ENCODE assay signal across 14 mouse cellular contexts in genomic region chr4:95093615-95094014, GRCm38 (mm10). TPM values are rescaled to one million over a fixed set of nuclear protein-coding genes. Genes with fewer than 3 reads are reported as not detected.
DNase-seq lines count a peak whose midpoint lies in the region; ATAC-seq and TF ChIP-seq lines count a peak whose summit lies in the region.
"Had no signal": no experiment of that assay in that cellular context is flagged by ENCODE, and none has a peak within 500 bp of the region (broad histone marks: within the 10 kb centered on the region; RNA-seq: fewer than 3 reads in every experiment).

No protein-coding gene starts in this region.

- H3K4me3 ChIP-seq in kidney, postnatal 0 days (replicated peaks; ENCODE audit: low read depth, low read length), result no peak overlapping the region
- H3K4me3 ChIP-seq in brown adipose tissue, adult 24 weeks (ENCODE audit: insufficient read depth, low read depth, low read length), result no peak overlapping the region
- no peak overlapping the region for H3K4me3 ChIP-seq in limb, embryonic 12.5 days (replicated peaks)
- H3K4me3 ChIP-seq: neural tube, embryonic 13.5 days had no signal

- H3K4me1 ChIP-seq in kidney, postnatal 0 days (replicated peaks; ENCODE audit: insufficient read depth, low read length), result peaks cover 7% of the 10 kb centered on the region; the same call in 1 of the 2 replicates
- peaks cover 20% of the 10 kb centered on the region for H3K4me1 ChIP-seq in brown adipose tissue, adult 24 weeks (ENCODE audit: control insufficient read depth, insufficient read depth, insufficient read length, low read length)
- peaks cover 46% of the 10 kb centered on the region for H3K4me1 ChIP-seq in limb, embryonic 12.5 days (replicated peaks)

- no peaks in the 10 kb centered on the region for H3K27me3 ChIP-seq in kidney, postnatal 0 days (ENCODE audit: insufficient read depth, low read length)
- H3K27me3 ChIP-seq in limb, embryonic 12.5 days, result no peaks in the 10 kb centered on the region
- H3K27me3 ChIP-seq: neural tube, embryonic 13.5 days had no signal

- no peak for TF ChIP-seq CTCF in kidney, postnatal 0 days (IDR thresholded peaks at IDR 0.05; ENCODE audit: low read depth)

- ATAC-seq in kidney, postnatal 0 days (replicated peaks; ENCODE audit: low FRiP score, low read depth), result no peak; the same call in 1 of the 2 replicates
- no peak for ATAC-seq in limb, embryonic 12.5 days (ENCODE audit: insufficient number of reproducible peaks, insufficient read depth, low FRiP score, low TSS enrichment, low read depth)
- ATAC-seq: forebrain, embryonic 16.5 days had no signal

- DNase-seq in heart, adult 18-20 months, result peak; percentile 33 to 58
- no peak for DNase-seq in heart, adult 8-10 months (ENCODE audit: low spot score)
- DNase-seq in kidney, postnatal 0 days (ENCODE audit: low spot score), result peak; percentile 72
- DNase-seq in kidney, adult 8-10 months, result no peak
- DNase-seq in left cerebral cortex, postnatal 14 days (ENCODE audit: low spot score in 2 of 2), result no peak
- DNase-seq: adrenal gland, postnatal 10 days; cerebellum, postnatal 14 days; gastrocnemius, postnatal 25 days; lung, embryonic 14.5 days had no signal

- peak overlapping the region; percentile 57; the same call in 1 of the 2 replicates for H3K27ac ChIP-seq in kidney, postnatal 0 days
- peak overlapping the region; percentile 83; the same call in 1 of the 2 replicates for H3K27ac ChIP-seq in brown adipose tissue, adult 24 weeks (replicated peaks; ENCODE audit: low read depth, low read length)
- peak overlapping the region; percentile 74 for H3K27ac ChIP-seq in limb, embryonic 12.5 days
- H3K27ac ChIP-seq: neural tube, embryonic 13.5 days had no signal

- no peak overlapping the region for H3K9ac ChIP-seq in kidney, postnatal 0 days (ENCODE audit: low read depth, low read length)
- H3K9ac ChIP-seq in limb, embryonic 12.5 days (replicated peaks), result 0 out of 2 replicates have a peak overlapping the region, but pooled peaks have one; percentile 27
- H3K9ac ChIP-seq: neural tube, embryonic 13.5 days had no signal

- H3K9me3 ChIP-seq in kidney, postnatal 0 days (replicated peaks; ENCODE audit: low read length), result no peaks in the 10 kb centered on the region
- H3K9me3 ChIP-seq in limb, embryonic 12.5 days, result no peaks in the 10 kb centered on the region
- H3K9me3 ChIP-seq: G1E; neural tube, embryonic 13.5 days had no signal

- WGBS in kidney, postnatal 0 days, result 30% methylated on average over 6 of the region's 6 CpGs
- WGBS in limb, embryonic 12.5 days, result 62% methylated on average over 6 of the region's 6 CpGs

- intact Hi-C loops in left cerebral cortex, postnatal 14 days (cut with DNase I), result no loop called here

- no peak overlapping the region for H3K4me2 ChIP-seq in kidney, postnatal 0 days (ENCODE audit: low read length)
- H3K4me2 ChIP-seq in limb, embryonic 12.5 days, result no peak overlapping the region
- H3K4me2 ChIP-seq: lung, embryonic 14.5 days; neural tube, embryonic 13.5 days had no signal

- no peaks in the 10 kb centered on the region for H3K36me3 ChIP-seq in kidney, postnatal 0 days (ENCODE audit: insufficient read depth, low read length)
- no peaks in the 10 kb centered on the region for H3K36me3 ChIP-seq in limb, embryonic 12.5 days
- H3K36me3 ChIP-seq: G1E; neural tube, embryonic 13.5 days had no signal

RNA-seq across cellular contexts. Expression of gene Jun, which starts 41.6 kb away (rescaled TPM):
- total RNA-seq in heart, adult 18-20 months (2021), result 10 to 100 TPM; 56.1 to 67.7 TPM
- 10 to 100 TPM; 38.5 to 58.4 (median 49.5) TPM for total RNA-seq in heart, adult 8-10 months (2022)
- 55.1 and 60.1 TPM in 2 replicates for polyA plus RNA-seq in kidney, postnatal 0 days (2015; fragmentation: Nextera tagmentation; extraction: Ambion mirVana)
- 66.9 and 91.2 TPM in 2 replicates for polyA plus RNA-seq in brown adipose tissue, adult 24 weeks (2012; ENCODE audit: insufficient read depth, insufficient read length, missing spikeins)
- 88.7 and 98.6 TPM in 2 replicates for polyA plus RNA-seq in limb, embryonic 12.5 days (2016; fragmentation: Nextera tagmentation; extraction: Ambion mirVana)
- total RNA-seq in left cerebral cortex, postnatal 14 days (2021), result 10 to 100 TPM; 47.1 to 48.6 TPM

Comparison
In these comparisons a context has a peak if more than half of its experiments do, and no peak if none do; other contexts are left out.
1. DNase-seq: peak in heart, adult 18-20 months (2 of 2) and kidney, postnatal 0 days (single experiment); none in heart, adult 8-10 months (single experiment), kidney, adult 8-10 months (0 of 2) and left cerebral cortex, postnatal 14 days (0 of 2).
2. Peak in every context shown above with its lines, with median percentiles within 50 percentile points of each other: H3K27ac ChIP-seq.